Mouse (Mus musculus): ENCODE data around the gene Lrrc58. TPM values are rescaled to one million over a fixed set of nuclear protein-coding genes. Genes with fewer than 3 reads are reported as not detected.

Gene Lrrc58
- total and polyA plus RNA-seq, 3 experiments: 29.0 to 204 (median 134) TPM

- DNase-seq: no peak
Measured at GRCm38 (mm10) chr16:37920842-37921409, 52.7 kb downstream of the Lrrc58 start.

DNA sequence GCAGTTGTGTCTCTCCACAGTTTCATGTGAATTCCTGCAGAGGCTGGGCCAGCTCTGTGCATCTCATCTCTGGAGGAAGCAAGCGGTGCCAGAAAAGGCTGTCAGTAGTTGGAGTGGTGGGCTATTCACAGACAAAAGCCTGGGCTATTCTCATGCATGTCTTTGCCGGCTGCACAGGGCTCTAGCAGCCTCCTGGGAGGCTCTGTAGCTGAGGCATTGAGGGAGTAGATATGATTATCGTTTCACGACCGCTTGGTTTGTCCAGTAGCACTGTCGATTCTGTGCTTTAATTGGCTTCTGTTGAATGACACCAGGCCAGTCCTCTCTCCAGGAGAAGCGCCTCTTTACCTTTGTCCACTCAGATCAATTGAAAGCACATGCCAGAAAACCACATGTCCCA lies 57.9 kb downstream of the Lrrc58 start:
- DNase-seq: no peak

GRCm38 (mm10) chr16:37927117-37927516 lies 58.9 kb downstream of the Lrrc58 start:
- DNase-seq: no peak

- no peak for DNase-seq
Measured at GRCm38 (mm10) chr16:37929006-37929405, 60.8 kb downstream of the Lrrc58 start.

DNA sequence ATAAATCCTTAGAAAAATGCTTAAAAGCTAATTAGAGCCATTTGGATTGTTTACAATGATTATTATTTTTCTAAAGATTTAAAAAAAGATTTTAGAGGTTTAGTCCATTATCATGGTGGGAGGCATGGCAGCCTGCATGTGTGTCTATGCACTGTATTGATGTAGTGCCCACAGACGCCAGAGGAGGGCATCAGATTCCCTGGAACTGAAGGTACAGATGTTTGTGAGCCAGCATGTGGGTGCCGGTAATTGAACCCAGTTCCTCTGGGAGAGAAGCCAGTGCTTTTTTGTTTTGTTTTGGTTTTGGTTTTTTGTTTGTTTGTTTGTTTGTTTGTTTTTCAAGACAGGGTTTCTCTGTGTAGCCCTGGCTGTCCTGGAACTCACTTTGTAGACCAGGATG lies 61.4 kb downstream of the Lrrc58 start:
- DNase-seq: no peak

DNA sequence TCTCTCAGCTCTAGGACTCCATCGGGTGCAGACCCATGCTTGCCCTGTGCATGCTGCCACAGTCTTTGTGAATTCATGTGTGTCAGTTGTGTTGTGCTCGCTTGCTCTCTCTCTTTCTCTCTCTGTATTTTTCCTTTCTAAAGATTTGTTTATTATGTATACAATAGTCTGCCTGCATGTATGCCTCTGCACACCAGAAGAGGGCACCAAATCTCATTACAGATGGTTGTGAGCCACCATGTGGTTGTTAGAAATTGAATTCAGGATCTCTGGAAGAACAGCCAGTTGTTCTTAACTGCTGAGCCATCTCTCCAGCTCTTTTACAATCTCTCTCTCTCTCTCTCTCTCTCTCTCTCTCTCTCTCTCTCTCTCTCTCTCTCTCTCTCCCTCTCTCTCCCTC lies 66.7 kb downstream of the Lrrc58 start:
- no peak for DNase-seq

DNA sequence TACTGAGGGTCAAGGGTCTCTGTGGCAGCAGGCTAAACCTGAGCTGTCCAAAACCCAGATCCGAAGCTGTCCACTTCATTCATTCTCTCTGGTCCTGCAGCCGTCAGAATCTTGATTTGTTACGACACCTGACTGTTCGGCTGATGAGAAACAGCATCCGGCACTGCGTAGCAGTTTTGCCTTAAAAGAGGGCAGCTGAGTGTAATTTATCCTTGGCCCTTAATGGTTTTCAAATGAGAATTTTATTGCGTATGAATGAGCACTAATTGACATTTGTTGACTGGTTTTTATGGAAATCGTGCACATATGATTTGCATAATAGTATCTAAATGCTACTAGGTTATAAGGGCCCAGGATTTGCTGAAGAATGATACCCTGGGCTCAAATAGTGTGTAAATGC lies 69.1 kb downstream of the Lrrc58 start:
- no peak for DNase-seq

Other genes with a start within 250 kb of the Lrrc58 start
- 100 to 1,000 TPM; 138 to 192 TPM for gene Ndufb4, start 213.9 kb upstream of the Lrrc58 start, total RNA-seq (2021)
- 67.4 and 80.6 TPM in 2 replicates for gene Ndufb4, start 213.9 kb upstream of the Lrrc58 start, polyA plus RNA-seq (2012; rRNA removed)
- 10 to 100 TPM; 39.3 to 56.7 TPM for gene Fstl1, start 91.5 kb upstream of the Lrrc58 start, total RNA-seq (2021)
- 8.0 and 8.6 TPM in 2 replicates for gene Fstl1, start 91.5 kb upstream of the Lrrc58 start, polyA plus RNA-seq (2012; rRNA removed)
- gene Gm36028, start 7.2 kb upstream of the Lrrc58 start, total RNA-seq (2021): under 1 TPM in 1 of 2 experiments, not detected in 1; 0.69 TPM
- 0.24 TPM in 1 of 2 replicates, not detected in the other for gene Gm36028, start 7.2 kb upstream of the Lrrc58 start, polyA plus RNA-seq (2012; rRNA removed)
- under 1 TPM in 1 of 2 experiments, not detected in 1; 0.07 TPM for gene Gpr156, start 48.1 kb downstream of the Lrrc58 start, total RNA-seq (2021)
- gene Gpr156, start 48.1 kb downstream of the Lrrc58 start, polyA plus RNA-seq (2012; rRNA removed): 0.04 TPM in 2 replicates
- 10 to 100 TPM; 49.2 to 81.7 TPM for gene Gsk3b, start 220.6 kb downstream of the Lrrc58 start, total RNA-seq (2021)
- 16.2 and 21.9 TPM in 2 replicates for gene Gsk3b, start 220.6 kb downstream of the Lrrc58 start, polyA plus RNA-seq (2012; rRNA removed)